Mouse (Mus musculus): Measurements from ENCODE around the gene Pigo.

Pigo gene

DNA sequence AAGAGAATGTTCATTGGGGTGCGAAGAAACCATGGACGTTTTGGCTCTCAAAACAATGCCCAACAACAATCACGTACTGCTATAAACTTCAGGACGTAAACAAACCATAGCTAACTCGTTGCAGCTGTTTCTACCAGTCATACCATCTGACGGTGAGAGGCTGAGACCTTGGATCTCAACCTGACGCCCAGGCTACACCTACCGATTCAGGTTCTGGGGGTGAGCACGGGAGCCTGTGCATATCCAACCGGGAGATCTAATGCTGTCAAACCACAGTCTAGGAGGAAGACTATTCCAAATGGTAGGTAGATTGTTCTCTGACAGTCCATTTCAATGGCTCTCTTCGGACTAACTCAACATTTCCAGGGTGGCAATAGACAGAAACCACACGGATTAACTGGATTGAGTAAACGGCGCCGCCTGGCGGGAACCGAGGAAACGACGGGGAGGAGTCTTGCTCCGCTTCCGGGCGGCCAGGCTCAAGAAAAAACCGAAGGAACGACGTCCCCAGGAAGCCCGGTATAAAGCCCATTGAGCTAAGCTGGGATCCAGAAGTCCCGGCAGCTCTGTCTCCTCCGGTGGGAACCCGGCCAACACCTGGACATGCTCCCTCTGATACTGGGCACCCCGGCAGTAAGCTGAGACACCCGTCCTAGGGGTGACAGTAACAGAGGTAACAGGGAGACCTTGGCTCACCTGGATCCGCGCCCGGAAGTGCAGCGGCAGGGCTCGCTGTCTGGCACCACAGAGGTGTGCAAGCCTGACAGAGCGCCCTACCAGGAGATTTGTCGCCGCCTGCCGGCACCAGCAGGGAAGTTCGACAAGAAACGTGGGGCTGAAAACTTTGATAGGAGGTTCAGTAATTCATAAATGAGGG is at the start of gene Pigo:
Gene Pigo, minus strand, starts transcription at position 736 of the 877 bp plus-strand sequence.
- DNase-seq (ENCODE audit: low spot score in 2 of 2), result peak; percentile 87 to 96

DNA sequence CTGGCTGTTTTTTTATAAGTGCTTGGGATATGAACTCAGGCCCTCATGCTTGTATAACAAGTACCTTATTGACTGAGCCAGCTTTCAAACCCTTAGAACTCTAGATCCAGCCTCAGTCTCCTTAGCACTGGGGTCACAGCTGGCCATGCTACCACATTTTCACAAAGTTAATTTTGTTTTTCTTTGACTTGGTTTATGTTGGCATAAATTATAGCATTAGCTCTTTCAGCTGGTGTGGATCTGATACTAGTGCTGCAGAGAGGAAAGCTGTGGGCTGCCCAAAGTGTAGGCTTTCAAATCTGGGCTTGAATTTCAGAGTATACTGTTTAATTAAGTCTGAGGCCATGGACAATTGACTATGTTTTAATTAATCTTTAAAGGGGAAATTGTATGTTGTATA is 49.3 kb upstream of the Pigo start:
- DNase-seq (ENCODE audit: low spot score in 2 of 2), result no peak

DNA sequence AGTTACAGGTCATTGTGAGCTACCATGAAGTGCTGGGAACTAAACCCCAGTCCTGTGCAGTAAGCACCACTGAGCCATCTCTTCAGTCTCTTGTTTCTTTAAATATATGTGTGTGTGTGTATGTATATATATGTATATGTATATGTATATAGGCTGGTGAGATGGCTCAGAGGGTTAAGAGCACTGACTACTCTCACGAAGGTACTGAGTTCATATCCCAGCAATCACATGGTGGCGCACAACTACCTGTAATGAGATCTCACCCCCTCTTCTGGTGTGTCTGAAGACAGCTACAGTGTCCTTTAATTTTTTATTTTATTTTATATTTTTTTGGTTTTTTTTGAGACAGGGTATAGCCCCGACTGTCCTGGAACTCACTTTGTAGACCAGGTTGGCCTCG is 39.9 kb upstream of the Pigo start:
- no peak for DNase-seq (ENCODE audit: low spot score in 2 of 2)

DNA sequence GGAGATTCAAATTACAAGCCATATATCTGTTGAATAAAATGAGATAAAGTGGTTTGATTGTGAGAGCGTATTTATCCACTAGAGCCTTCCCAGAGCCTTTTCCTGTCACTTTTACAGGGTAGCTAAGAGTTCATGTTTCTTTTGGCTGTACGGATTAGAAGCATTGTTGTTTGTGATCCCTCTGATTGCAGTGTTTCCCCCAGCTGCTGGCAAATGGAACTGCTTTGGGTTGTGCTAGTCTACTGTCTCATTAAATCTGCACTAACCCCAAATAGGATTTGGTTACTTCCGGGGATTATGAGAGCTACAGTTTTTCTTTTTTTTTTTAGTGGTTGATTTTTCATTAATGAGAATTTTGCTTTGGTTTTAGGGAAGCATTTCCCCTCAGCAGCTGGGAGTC is 34.7 kb upstream of the Pigo start:
- no peak for DNase-seq (ENCODE audit: low spot score in 2 of 2)

DNA sequence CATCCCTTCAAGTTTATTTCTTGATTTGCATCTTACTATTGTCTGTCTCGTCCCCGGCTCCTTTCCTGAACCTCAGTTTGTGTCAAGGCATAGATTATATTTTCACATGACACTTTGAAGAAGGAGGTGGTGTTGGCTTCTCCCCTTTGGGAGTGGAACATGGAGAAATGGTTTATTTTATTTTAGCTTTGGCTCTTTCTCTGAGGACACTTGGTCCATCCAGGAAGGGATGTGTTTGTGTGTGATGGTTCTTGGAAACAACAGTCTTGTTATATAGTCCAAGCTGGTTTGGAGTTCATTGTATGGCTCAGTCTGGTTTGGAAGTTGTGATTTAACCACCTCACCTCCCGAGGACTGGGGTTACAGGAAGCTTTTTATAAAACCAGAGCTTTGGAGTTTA is 34.1 kb upstream of the Pigo start:
- no peak for DNase-seq (ENCODE audit: low spot score in 2 of 2)

DNA sequence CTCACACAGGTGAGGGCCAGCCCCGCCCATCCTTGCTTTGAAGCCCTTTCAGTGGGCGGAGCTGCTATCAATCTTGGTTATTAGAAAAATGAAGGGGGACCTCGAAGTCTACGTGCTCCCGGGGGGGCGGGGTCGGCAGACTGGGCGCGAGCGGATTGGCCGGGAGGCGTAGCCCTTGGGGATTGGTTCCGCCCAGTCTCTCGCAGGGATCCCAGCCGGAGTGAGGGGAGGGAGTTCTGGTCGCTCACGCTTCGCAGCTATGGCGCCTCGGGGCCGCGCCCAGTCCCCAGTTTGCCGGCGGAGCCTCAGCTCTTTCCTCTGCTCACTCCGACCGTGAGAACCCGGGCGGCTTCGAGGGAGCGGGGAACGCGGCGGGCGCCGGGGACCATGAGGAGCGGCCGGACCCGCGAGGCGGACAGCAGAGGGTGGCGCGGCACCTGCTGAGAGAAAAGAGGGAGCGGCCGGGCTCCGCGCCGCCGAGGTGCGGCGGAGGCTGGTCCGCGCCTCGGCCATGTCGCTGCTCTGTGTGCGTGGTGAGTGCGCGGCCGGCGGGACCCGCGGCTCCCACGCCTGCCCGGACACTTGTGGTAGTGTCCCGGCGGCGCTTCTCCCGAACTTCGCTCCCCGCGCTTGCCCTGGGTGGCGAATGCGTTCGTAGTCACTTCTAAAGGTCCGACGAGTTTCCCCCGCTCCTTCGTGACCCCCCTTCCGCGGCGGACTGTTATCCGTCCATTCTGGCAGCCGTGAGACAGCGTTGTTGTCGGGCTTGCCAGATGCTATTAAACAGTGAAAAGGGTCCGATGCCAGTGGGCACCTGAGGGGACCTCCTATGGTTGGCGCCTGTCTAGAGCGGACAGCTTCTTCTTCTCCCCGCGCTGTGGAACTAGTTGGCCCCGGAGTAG is 33.4 kb upstream of the Pigo start, which contains the start of gene Unc13b:
Gene Unc13b, plus strand, starts transcription at position 201 of the 902 bp plus-strand sequence.
- peak in 1 of 2 experiments; percentile 77 for DNase-seq (ENCODE audit: low spot score in 2 of 2)

DNA sequence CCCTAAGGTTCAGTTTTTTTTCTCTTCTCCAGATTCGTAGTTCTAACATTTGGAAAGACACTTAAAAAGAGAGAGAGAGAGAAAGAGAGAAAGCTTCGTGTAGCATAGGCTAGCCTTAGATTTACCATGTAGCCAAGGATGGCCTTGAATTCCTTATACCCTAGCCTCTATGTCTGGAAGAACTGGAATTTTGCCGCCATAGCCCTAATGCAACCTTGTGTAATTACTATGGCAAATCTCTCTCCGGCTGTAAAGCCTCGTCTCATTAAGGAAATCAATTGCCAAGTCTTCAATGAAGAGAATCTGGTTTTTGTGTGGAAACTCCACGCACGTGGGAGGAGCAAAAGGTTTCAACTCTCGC is 32.8 kb upstream of the Pigo start:
- DNase-seq (ENCODE audit: low spot score in 2 of 2), result no peak

DNA sequence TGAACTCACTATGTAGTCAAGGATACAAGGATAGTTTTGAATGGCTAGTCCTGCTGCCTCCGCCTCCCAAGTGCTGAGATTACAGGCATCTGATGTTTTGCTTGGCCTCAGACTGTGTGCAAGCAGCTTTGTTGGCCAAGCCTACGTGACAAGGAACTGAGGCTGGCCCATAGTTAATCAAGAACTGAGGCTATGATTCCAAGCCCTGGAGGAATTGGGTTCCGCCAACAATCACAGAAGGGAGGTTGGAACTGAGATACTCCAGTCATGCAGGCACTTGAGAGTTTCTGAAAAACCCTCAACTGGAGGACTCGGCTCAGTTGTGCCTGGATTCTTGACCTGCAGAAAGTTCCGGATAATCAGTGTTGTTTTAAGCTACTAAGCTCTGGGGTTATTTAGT is 32.0 kb upstream of the Pigo start:
- DNase-seq (ENCODE audit: low spot score in 2 of 2), result no peak

DNA sequence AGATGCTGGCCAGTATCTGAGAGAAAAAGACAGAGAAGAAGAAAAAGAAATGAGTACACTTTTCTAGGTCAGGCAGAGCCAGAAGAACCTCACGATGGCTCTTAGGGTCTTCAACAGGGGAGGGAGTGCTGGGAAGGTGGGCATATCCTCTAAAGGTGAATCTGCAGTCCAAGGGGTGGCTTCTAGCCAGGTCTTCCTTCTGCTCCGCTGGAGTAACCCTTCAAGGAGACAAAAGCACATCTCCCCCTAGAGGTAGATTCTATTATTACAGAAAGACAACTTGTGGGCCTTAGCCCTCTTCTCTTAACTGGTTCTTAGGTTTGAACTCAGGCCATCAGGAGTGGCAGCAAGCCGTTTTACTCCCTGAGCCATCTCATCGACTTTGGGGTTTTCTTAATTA is 27.0 kb upstream of the Pigo start:
- no peak for DNase-seq (ENCODE audit: low spot score in 2 of 2)

DNA sequence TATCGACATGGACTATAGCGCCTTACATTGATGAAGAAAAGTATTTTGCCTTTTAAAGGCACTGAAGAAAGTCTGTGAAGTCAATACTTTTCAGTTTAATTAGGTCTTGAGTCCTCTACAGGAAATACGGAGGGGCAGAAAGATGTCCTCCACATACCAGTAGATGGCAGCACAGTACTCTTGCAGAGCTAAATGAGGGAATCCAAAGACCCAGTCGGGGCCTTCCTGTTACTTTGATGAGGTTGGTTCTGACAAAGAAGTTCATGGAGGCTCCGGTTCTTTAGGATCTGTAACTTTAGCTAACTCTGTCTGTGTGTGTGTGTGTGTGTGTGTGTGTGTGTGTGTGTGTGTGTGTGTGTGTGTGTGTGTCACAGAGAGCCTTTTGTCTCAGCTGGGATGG is 21.6 kb upstream of the Pigo start:
- peak in 1 of 2 experiments; percentile 86 for DNase-seq (ENCODE audit: low spot score in 2 of 2)

DNA sequence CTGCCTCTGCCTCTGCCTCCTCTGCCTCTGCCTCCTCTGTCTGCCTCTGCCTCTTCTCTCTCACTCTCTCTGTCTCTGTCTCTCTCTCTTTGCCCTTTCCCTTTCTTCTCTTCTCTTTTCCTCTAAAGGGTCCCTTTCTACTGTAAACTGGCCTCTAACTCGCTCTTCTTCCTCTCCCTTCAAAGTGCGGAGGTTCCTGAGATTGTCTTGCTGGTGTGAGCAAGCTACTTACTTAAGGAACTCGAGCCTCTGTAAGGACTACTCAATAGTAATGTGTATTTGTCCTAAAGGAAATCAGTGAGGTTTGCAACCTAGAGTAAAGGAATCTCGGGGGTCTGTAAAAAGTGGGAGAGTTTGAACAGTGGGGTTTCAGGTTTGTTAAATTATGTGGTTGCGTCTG is 21.0 kb upstream of the Pigo start:
- DNase-seq (ENCODE audit: low spot score in 2 of 2), result no peak

DNA sequence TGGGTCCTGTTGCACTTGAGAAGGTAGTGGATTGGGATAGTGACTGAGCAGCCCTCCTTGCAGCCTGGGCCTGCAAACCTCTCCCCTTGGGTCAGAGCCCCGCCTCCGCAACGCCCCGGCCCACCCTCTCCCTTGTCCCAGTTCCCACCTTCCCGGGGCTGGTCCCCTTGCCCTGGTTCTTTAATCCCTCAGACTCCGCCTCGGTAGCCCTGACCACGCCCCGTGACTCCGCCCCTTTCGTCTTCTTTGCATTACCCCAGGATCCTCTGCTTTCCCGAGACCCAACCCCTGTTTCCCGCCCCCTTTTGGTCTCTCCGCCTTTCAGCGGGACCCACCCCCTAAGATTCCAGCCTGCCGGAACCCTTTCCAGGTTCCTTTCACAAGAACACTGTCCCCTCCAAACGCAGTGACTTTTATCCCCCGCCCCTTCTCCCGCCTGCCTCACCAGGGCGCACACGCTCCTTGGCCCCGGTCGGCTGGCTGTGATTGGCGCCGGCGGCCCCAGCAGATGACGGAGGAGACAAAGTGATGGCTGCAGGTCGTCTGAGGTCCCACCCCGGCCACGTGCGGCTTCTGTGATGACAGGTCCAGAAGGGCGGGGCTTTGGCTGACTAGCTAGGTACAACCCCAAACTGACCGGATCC is 20.2 kb upstream of the Pigo start, which contains the start of gene Fam214b:
Gene Fam214b, minus strand, starts transcription at position 562 of the 644 bp plus-strand sequence.
- peak; percentile 83 to 95 for DNase-seq (ENCODE audit: low spot score in 2 of 2)

DNA sequence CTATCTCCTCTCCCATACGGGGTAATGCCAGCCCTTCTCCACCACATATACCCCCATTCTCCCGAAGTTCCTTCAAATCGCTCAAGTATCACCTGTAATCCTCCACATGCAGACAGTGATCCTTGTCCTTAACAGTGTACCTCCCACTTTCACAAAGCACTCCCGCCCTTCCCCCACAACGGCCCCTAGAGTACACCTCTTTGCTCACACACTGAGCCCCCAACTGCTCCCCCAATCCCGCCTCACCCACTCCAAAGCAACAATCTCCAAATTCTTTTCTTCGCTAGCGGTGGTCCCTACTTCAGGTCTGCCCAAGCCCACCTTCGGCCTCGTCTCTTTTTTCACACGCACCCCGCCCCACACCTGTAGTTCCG is 19.7 kb upstream of the Pigo start:
- no peak for DNase-seq (ENCODE audit: low spot score in 2 of 2)

DNA sequence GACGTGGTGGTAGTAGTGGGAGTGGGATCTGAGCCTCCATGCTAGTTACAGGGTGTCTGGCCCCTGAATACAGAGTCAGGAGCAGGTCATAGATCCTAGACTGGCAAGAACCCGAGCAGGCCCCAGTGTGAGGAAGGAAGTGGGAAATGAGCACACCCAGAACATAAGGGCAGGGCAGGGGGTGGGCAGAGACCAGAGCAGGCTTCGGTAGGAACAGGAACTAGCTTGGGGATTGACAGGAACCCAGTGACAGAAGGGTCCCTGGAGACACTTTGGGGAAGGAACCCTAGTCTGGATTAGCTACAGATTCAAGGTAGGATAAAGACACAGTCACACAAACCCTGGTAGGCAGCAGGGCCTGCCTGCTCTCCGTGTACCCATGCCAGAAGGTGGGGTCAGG is 19.1 kb upstream of the Pigo start:
- no peak for DNase-seq (ENCODE audit: low spot score in 2 of 2)

DNA sequence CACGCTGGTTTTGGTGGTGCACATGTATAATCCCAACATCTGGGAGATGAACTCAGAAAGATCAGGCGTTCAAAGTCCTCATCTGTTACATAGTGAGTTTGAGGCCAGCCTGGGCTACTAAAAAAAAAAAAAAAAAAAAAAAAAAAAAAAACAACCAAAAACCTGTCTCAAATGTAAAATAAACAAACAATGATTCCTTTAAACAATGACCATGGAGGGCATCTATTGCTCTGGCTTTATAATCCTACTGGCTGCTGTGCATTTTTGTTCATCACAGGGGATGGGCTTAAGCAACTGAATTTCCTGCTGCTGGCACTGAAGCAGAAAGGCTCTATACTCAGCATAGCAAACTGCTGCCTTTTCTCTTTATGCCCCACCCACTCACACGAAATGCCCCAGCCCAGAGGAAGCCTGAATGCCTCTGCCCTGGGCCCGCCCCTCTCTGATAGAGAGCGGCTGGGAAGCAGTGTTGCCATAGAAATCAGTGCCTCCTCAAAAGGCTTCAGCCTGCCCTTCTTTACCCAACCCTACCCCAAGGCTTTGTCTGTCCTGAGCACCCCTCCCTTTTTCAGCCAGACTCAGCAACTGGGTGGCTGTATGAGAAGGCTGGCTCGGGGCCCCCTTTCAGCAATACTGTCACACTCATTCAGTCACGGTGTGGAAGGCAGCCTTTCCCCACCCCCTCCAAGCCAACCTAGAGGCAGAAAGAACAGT is 18.2 kb upstream of the Pigo start:
- DNase-seq (ENCODE audit: low spot score in 2 of 2), result peak in 1 of 2 experiments; percentile 56

DNA sequence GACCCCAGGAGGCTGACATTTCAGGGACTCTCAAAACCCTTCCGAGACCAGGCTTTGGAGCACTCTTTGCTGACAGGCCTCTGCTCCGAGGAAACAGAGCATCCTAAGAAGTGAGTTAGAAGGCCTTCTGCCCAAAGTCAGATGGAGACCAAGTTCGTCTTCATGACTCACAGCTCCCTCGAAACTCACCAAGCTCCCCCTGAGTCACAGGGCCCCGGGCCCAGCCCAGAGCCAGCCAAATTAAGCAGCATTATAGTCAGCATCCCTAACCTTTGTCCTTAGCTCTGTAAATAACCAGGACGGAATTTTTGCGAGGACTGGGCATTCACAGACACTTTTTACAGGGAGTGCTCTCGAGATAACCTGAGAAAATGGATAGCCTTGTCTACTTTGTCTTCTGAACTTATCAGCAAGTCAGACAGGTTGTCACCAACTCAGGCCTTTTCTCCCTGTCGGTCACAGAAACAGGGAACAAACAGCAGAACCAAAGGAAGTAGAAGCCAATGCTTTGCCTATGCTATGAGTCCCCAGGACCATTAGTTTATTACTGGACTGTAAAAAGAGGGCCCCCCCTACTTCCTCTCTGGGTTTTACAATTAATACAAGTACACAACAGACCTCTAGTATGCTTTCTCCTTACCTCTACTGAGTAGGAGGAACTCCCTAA is 15.4 kb upstream of the Pigo start:
- no peak for DNase-seq (ENCODE audit: low spot score in 2 of 2)

DNA sequence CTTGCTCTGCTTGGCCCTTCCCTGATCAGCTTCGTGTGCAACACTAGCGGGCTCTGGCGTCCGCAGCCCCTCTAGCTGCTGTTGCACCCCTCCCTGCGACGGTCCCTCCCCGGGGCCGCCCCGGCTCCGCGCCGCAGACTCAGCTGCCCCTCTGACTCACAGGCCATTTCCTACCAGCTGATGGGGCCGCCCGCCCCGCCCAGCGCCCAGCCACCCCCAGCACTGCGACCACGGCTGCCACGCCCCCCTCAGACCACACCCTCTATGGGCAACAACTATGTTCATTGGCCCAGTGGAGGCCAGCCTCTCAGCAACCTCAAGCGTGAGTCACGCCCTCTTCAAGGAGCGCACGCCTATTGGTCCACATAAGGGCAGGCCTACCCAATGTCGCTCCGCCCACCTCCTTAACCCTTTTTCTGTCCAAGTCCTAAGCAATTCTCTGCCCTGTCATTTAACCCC is 14.5 kb upstream of the Pigo start:
- peak; percentile 94 to 97 for DNase-seq (ENCODE audit: low spot score in 2 of 2)

DNA sequence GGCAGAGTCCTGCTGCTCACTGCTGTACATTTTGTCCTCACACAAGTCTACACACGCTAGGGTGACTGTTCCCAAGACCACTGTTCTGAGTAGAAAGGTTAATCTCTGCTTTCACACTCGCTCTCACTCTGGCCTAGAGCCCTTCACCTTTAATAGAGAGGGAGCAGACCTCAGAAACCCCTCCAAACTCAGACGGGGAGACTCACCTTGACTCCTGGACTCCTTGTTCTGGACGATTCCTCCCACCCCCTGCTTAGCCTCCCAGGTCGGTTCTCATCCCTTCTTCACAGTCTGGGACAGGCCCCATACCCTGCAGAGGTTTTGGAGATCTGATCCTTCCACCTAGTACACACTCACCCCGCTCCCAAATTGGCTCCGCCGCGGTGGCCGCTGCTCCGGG is 14.0 kb upstream of the Pigo start:
- no peak for DNase-seq (ENCODE audit: low spot score in 2 of 2)

DNA sequence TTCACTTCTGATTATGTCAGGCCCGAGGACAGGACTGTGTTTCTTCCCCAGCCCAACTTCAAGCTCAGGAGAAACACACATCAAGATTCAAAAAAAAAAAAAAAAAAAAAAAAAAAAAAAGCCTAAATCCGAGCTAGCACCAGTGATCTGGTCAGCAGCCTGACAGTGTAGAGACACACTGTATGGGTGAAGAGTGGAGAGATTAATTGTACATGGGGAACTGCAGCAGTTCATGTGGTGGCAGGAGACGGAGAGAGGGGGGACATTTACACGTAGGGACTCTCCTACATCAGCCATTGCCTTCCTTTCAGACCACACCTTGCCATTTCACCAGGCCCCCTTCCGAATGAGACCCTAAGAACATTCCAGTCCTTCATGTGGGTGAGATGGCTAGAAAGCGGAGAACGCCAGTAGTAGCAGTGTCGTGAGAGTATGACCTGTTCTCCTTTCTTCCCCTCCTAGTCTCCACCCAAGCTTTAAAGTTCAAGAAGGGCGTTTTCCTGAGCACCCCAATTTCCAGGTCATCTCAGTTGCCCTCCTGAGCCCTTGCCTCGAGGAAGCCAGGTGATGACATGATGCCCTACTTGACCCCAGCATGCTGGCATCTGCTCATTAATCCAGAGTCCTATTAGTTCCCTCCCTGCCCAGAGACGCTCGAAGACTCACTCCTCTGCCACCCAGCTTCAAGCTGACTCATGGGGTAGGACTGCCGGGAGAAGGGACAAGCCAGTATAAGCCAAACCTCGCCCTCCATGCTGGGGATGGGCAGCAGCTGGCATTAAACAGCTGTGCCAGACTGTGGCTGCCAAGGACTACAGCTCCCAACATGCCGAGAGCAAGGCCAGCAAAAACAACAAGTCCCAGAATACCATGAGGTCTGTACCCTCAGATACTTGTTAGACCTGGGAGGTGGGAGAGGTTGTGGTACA is 13.2 kb upstream of the Pigo start:
- peak in 1 of 2 experiments; percentile 64 for DNase-seq (ENCODE audit: low spot score in 2 of 2)
